Mouse (Mus musculus): ENCODE results near the gene Zfp37. TPM values are rescaled to one million over a fixed set of nuclear protein-coding genes. Genes with fewer than 3 reads are reported as not detected.
"Not testable (repeated sequence)": the region's sequence is repeated elsewhere in the genome, so short reads cannot be mapped to it uniquely, and the experiment has no call there.

Gene Zfp37
- 0.82 and 1.2 TPM in 2 replicates for polyA plus RNA-seq (2016; fragmentation: Nextera tagmentation; extraction: Ambion mirVana)

- no peaks in the 10 kb centered on the region for H3K36me3 ChIP-seq
- H3K4me2 ChIP-seq: no peak within 1 kb of the TSS
- no peaks in the 10 kb centered on the region for H3K27me3 ChIP-seq (replicated peaks)
- no peaks in the 10 kb centered on the region for H3K9me3 ChIP-seq (replicated peaks)
- H3K9ac ChIP-seq: no peak within 1 kb of the TSS
- no peak for ATAC-seq
- H3K27ac ChIP-seq: no peak within 1 kb of the TSS
- 57% methylated on average over 13 of the region's 13 CpGs for WGBS (ENCODE audit: insufficient replicate concordance)
- no peaks in the 10 kb centered on the region for H3K4me1 ChIP-seq
- no peak within 1 kb of the TSS for H3K4me3 ChIP-seq
These were observed at the start of gene Zfp37 for GRCm38 (mm10) chr4:62230769-62231168. Zfp37 (minus strand) TSS chr4:62231047.

- Histone ChIP-seq H3K4me2 (no peak overlapping the region), H3K9me3 (replicated peaks) (no peaks in the 10 kb centered on the region), H3K27me3 (replicated peaks) (no peaks in the 10 kb centered on the region), H3K36me3 (no peaks in the 10 kb centered on the region), H3K27ac (no peak overlapping the region), H3K4me3 (no peak overlapping the region), H3K4me1 (peaks cover 9% of the 10 kb centered on the region), H3K9ac (no peak overlapping the region)
- ATAC-seq: no peak
- 70% methylated on average over 4 of the region's 4 CpGs for WGBS (ENCODE audit: insufficient replicate concordance)
These were observed 47.2 kb upstream of the Zfp37 start for GRCm38 (mm10) chr4:62278081-62278480.

- WGBS (ENCODE audit: insufficient replicate concordance): 52% methylated on average over 3 of the region's 3 CpGs
- Histone ChIP-seq H3K27me3 (replicated peaks) (no peaks in the 10 kb centered on the region), H3K36me3 (no peaks in the 10 kb centered on the region), H3K4me2 (no peak overlapping the region), H3K4me3 (no peak overlapping the region), H3K27ac (no peak overlapping the region), H3K4me1 (peaks cover 9% of the 10 kb centered on the region), H3K9ac (no peak overlapping the region), H3K9me3 (replicated peaks) (no peaks in the 10 kb centered on the region)
- ATAC-seq: no peak
These were observed 46.4 kb upstream of the Zfp37 start for GRCm38 (mm10) chr4:62277222-62277621.

GRCm38 (mm10) chr4:62276642-62277041, 45.8 kb upstream of the Zfp37 start:
- no peak overlapping the region for H3K4me2 ChIP-seq
- H3K36me3 ChIP-seq: no peaks in the 10 kb centered on the region
- H3K9me3 ChIP-seq (replicated peaks): no peaks in the 10 kb centered on the region
- WGBS (ENCODE audit: insufficient replicate concordance): 69% methylated on average over 10 of the region's 10 CpGs
- H3K27ac ChIP-seq: no peak overlapping the region
- H3K4me3 ChIP-seq: no peak overlapping the region
- H3K9ac ChIP-seq: no peak overlapping the region
- H3K4me1 ChIP-seq: peaks cover 9% of the 10 kb centered on the region
- H3K27me3 ChIP-seq (replicated peaks): no peaks in the 10 kb centered on the region
- no peak for ATAC-seq

- H3K4me3 ChIP-seq: no peak overlapping the region
- H3K27ac ChIP-seq: no peak overlapping the region
- 46% methylated on average over 12 of the region's 12 CpGs for WGBS (ENCODE audit: insufficient replicate concordance)
- H3K9ac ChIP-seq: peak overlapping the region; percentile 24; the same call in 1 of the 2 replicates
- no peak for ATAC-seq
- H3K4me1 ChIP-seq: peaks cover 9% of the 10 kb centered on the region
- no peaks in the 10 kb centered on the region for H3K9me3 ChIP-seq (replicated peaks)
- H3K27me3 ChIP-seq (replicated peaks): no peaks in the 10 kb centered on the region
- no peaks in the 10 kb centered on the region for H3K36me3 ChIP-seq
- peak overlapping the region; percentile 6; the same call in 1 of the 2 replicates for H3K4me2 ChIP-seq
These were observed 44.1 kb upstream of the Zfp37 start for GRCm38 (mm10) chr4:62274841-62275536.

GRCm38 (mm10) chr4:62273916-62274315, 43.1 kb upstream of the Zfp37 start:
- 78% methylated on average over 10 of the region's 10 CpGs for whole genome bisulfite sequencing (ENCODE audit: insufficient replicate concordance)
- no peak overlapping the region for H3K9ac ChIP-seq
- H3K4me3 ChIP-seq: no peak overlapping the region
- H3K27ac ChIP-seq: no peak overlapping the region
- H3K27me3 ChIP-seq (replicated peaks): no peaks in the 10 kb centered on the region
- no peaks in the 10 kb centered on the region for H3K9me3 ChIP-seq (replicated peaks)
- no peak for ATAC-seq
- H3K4me1 ChIP-seq: peaks cover 9% of the 10 kb centered on the region
- H3K36me3 ChIP-seq: no peaks in the 10 kb centered on the region
- no peak overlapping the region for H3K4me2 ChIP-seq

- WGBS (ENCODE audit: insufficient replicate concordance): 65% methylated on average over 10 of the region's 10 CpGs
- H3K9ac ChIP-seq: no peak overlapping the region
- H3K9me3 ChIP-seq (replicated peaks): no peaks in the 10 kb centered on the region
- no peaks in the 10 kb centered on the region for H3K36me3 ChIP-seq
- no peak overlapping the region for H3K4me2 ChIP-seq
- no peak for ATAC-seq
- peaks cover 9% of the 10 kb centered on the region for H3K4me1 ChIP-seq
- no peak overlapping the region for H3K4me3 ChIP-seq
- no peak overlapping the region for H3K27ac ChIP-seq
- no peaks in the 10 kb centered on the region for H3K27me3 ChIP-seq (replicated peaks)
These were observed 41.8 kb upstream of the Zfp37 start for GRCm38 (mm10) chr4:62272696-62273095.

GRCm38 (mm10) chr4:62267101-62267500, 36.3 kb upstream of the Zfp37 start:
- WGBS (ENCODE audit: insufficient replicate concordance): 55% methylated on average over 10 of the region's 10 CpGs

GRCm38 (mm10) chr4:62266016-62266415, 35.2 kb upstream of the Zfp37 start:
- H3K9ac ChIP-seq; H3K36me3 ChIP-seq; H3K4me1 ChIP-seq; H3K9me3 ChIP-seq (replicated peaks); H3K4me2 ChIP-seq; H3K4me3 ChIP-seq; H3K27me3 ChIP-seq (replicated peaks); H3K27ac ChIP-seq; ATAC-seq: not testable (repeated sequence)
- WGBS (ENCODE audit: insufficient replicate concordance): 61% methylated on average over 7 of the region's 7 CpGs

More at GRCm38 (mm10) chr4:62267101-62267500, 36.3 kb upstream of the Zfp37 start:
- Histone ChIP-seq H3K4me2 (no peak overlapping the region), H3K4me1 (no peaks in the 10 kb centered on the region), H3K4me3 (no peak overlapping the region), H3K36me3 (no peaks in the 10 kb centered on the region), H3K27ac (no peak overlapping the region), H3K9me3 (replicated peaks) (no peaks in the 10 kb centered on the region), H3K27me3 (replicated peaks) (no peaks in the 10 kb centered on the region), H3K9ac (no peak overlapping the region)
- no peak for ATAC-seq

GRCm38 (mm10) chr4:62265154-62265836, 34.4 kb upstream of the Zfp37 start:
- Histone ChIP-seq H3K27me3 (replicated peaks) (no peaks in the 10 kb centered on the region), H3K4me1 (no peaks in the 10 kb centered on the region), H3K4me2 (no peak overlapping the region), H3K9me3 (replicated peaks) (no peaks in the 10 kb centered on the region), H3K9ac (no peak overlapping the region), H3K36me3 (no peaks in the 10 kb centered on the region), H3K4me3 (no peak overlapping the region), H3K27ac (no peak overlapping the region)
- WGBS (ENCODE audit: insufficient replicate concordance): 54% methylated on average over 10 of the region's 10 CpGs
- peak; percentile 67; the same call in 1 of the 2 replicates for ATAC-seq

GRCm38 (mm10) chr4:62263133-62263844, 32.4 kb upstream of the Zfp37 start:
- 31% methylated on average over 7 of the region's 7 CpGs for whole genome bisulfite sequencing (ENCODE audit: insufficient replicate concordance)
- ATAC-seq: no peak
- Histone ChIP-seq H3K9ac (no peak overlapping the region), H3K4me2 (no peak overlapping the region), H3K4me3 (no peak overlapping the region), H3K4me1 (no peaks in the 10 kb centered on the region), H3K27me3 (replicated peaks) (no peaks in the 10 kb centered on the region), H3K36me3 (no peaks in the 10 kb centered on the region), H3K9me3 (replicated peaks) (no peaks in the 10 kb centered on the region), H3K27ac (no peak overlapping the region)

- Histone ChIP-seq H3K9ac (no peak within 1 kb of the TSS), H3K27ac (no peak within 1 kb of the TSS), H3K4me1 (no peaks in the 10 kb centered on the region), H3K36me3 (no peaks in the 10 kb centered on the region), H3K9me3 (replicated peaks) (no peaks in the 10 kb centered on the region), H3K4me3 (no peak within 1 kb of the TSS), H3K4me2 (no peak within 1 kb of the TSS), H3K27me3 (replicated peaks) (no peaks in the 10 kb centered on the region)
- 41% methylated on average over 2 of the region's 2 CpGs for WGBS (ENCODE audit: insufficient replicate concordance)
- ATAC-seq: no peak
These were observed 31.4 kb upstream of the Zfp37 start, which contains the start of gene Slc31a2 for GRCm38 (mm10) chr4:62262276-62262675. Slc31a2 (plus strand) TSS chr4:62262562.

Data from liver, embryonic 12.5 days (tissue).